Mouse (Mus musculus) midbrain, embryonic 12.5 days (tissue): ENCODE measurements at regions not wholly inside any gene's neighbourhood (a gene's known extent, or its start where the extent isn't known, plus 50 kb on each side); places are given as distances from the start of the nearest gene placed in this dataset.
"Not testable (repeated sequence)": the region's sequence is repeated elsewhere in the genome, so short reads cannot be mapped to it uniquely, and the experiment has no call there.

ENCODE experiments used
- ATAC-seq: fragments of 200-750 bp; cut with Nextera tagmentation; 2 replicates; pipeline ENCODE4 v1.8.0; 2017; ENCODE audit warnings: low read depth, moderate TSS enrichment, moderate library complexity; ENCODE audit not compliant: low FRiP score
- H3K27ac ChIP-seq: fragments of 300-500 bp; sonication (generic); replicated peaks from 2 replicates; pipeline ENCODE4 v1.5.1; 2016; ENCODE audit warnings: mild to moderate bottlenecking
- H3K27me3 ChIP-seq: fragments of 300-500 bp; sonication (generic); 2 replicates; pipeline ENCODE4 v1.6.1; 2016; ENCODE audit warnings: mild to moderate bottlenecking
- H3K36me3 ChIP-seq: fragments of 300-500 bp; sonication (generic); 2 replicates; pipeline ENCODE4 v1.6.1; 2016
- H3K4me1 ChIP-seq: fragments of 300-500 bp; sonication (generic); 2 replicates; pipeline ENCODE4 v1.6.1; 2016
- H3K4me2 ChIP-seq: fragments of 300-500 bp; sonication (generic); replicated peaks from 2 replicates; pipeline ENCODE4 v1.6.1; 2016; ENCODE audit warnings: mild to moderate bottlenecking, moderate library complexity
- H3K4me3 ChIP-seq: fragments of 300-500 bp; sonication (generic); 2 replicates; pipeline ENCODE4 v1.5.1; 2016; ENCODE audit warnings: mild to moderate bottlenecking
- H3K9ac ChIP-seq: fragments of 300-500 bp; sonication (generic); replicated peaks from 2 replicates; pipeline ENCODE4 v1.6.1; 2016; ENCODE audit warnings: mild to moderate bottlenecking, moderate library complexity
- H3K9me3 ChIP-seq: fragments of 300-500 bp; sonication (generic); 2 replicates; pipeline ENCODE4 v1.6.1; 2016; ENCODE audit warnings: mild to moderate bottlenecking
- WGBS: fragments of 180-500 bp; shearing (Covaris S2); methylation state at CpG from one replicate; pipeline ENCODE4 v1.1.7; 2016; 5-methylcytosine and 5-hydroxymethylcytosine counted together

GRCm38 (mm10) chr17:91361261-91361660 is 268.4 kb upstream of the Nrxn1 start:
- ATAC-seq = no peak
- 41% methylated on average over 1 of the region's 1 CpGs for WGBS

DNA sequence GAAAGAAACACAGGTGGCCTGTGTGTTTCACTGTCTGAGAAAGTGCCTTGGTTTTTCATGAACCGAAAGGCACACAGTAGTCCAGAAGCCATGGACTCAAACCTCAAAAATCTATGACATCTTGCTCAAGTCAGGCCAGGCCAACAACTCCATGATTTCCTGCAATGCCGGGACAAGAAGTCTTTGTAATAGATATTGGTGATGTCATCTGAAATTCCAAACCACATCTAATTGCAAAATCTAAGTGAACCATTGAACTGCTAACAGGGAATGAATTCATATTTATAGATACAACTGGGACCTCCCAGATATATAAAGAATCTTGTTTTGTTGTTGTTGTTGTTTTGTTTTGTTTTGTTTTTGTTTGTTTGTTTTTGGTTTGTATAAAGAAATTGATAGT is 259.2 kb upstream of the Nrxn1 start:
- Histone ChIP-seq H3K4me2 (no peak overlapping the region), H3K4me3 (no peak overlapping the region), H3K27ac (no peak overlapping the region), H3K9me3 (no peaks in the 10 kb centered on the region), H3K36me3 (no peaks in the 10 kb centered on the region), H3K4me1 (no peaks in the 10 kb centered on the region), H3K9ac (no peak overlapping the region), H3K27me3 (no peaks in the 10 kb centered on the region)
- WGBS = 88% methylated on average over 2 of the region's 2 CpGs
- no peak for ATAC-seq

More at GRCm38 (mm10) chr17:91361261-91361660, 268.4 kb upstream of the Nrxn1 start:
- Histone ChIP-seq H3K4me2 (no peak overlapping the region), H3K9me3 (no peaks in the 10 kb centered on the region), H3K27me3 (no peaks in the 10 kb centered on the region), H3K36me3 (no peaks in the 10 kb centered on the region), H3K4me1 (no peaks in the 10 kb centered on the region), H3K9ac (no peak overlapping the region), H3K27ac (no peak overlapping the region), H3K4me3 (no peak overlapping the region)

DNA sequence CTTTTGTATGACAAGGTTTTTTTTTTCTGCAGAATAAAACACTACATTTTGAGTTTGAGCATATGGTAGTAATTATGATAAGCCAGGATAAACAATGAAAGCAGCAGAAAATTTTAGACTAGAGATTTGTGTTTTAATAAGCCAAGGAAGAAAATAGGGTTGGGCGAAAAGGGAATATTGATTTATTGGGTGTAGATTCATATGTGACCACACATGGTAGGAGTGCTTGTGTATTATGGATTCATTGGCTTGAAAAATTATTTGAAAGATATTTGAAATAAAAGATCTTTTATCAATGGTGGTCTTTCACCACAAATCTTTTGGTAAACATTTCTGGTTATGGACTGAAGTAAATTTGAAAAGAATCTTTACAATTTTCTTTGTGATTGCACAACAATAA is 244.0 kb upstream of the Nrxn1 start:
- H3K36me3 ChIP-seq = no peaks in the 10 kb centered on the region
- H3K4me1 ChIP-seq = no peaks in the 10 kb centered on the region
- ATAC-seq = no peak
- no peaks in the 10 kb centered on the region for H3K9me3 ChIP-seq
- no peaks in the 10 kb centered on the region for H3K27me3 ChIP-seq
- 76% methylated on average over 1 of the region's 1 CpGs for WGBS
- no peak overlapping the region for H3K4me3 ChIP-seq
- no peak overlapping the region for H3K9ac ChIP-seq
- no peak overlapping the region for H3K4me2 ChIP-seq
- H3K27ac ChIP-seq = no peak overlapping the region

DNA sequence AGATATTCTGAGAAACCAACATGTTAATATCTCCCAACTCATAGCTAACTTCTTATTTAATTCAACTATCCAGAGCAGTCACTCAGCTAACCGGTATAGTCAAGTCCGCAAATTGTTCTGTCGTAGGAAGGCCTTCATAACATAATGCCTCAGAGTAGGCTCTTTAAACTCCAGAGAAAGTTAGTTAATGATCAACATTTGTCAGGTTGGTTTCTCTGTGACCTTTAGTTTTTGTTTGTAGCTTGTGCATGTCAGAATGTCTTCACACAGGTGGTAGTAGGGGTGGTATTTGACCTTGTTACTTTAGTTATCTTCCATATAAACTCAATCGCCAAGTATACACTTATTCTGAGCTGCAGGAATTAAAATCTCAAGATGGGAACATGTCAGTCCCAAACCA is 240.9 kb upstream of the Nrxn1 start:
- Histone ChIP-seq H3K4me2 (no peak overlapping the region), H3K9me3 (no peaks in the 10 kb centered on the region), H3K36me3 (no peaks in the 10 kb centered on the region), H3K4me1 (no peaks in the 10 kb centered on the region), H3K4me3 (no peak overlapping the region), H3K27ac (no peak overlapping the region), H3K9ac (no peak overlapping the region), H3K27me3 (no peaks in the 10 kb centered on the region)
- WGBS = 97% methylated on average over 4 of the region's 4 CpGs
- ATAC-seq = no peak

DNA sequence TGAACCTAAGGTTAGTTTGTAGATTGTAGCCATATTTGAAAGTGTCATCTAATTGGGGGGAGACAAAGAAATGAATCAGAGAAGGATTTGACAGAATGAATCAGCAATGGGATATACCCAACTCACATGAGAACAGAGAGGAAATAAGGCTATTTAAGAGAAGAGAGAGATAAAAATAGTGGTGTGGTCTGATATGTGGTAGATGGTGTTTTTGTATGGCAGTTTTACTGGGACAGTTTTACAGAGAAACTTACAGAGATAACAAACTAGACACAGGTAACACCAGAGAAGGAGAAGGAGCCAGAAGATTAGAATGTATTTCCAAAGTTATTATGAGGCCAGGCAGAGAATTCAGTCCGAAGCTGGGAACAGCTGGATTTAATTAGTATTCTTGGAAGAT is 240.3 kb upstream of the Nrxn1 start:
- WGBS = 69% methylated on average over 1 of the region's 1 CpGs
- H3K4me2 ChIP-seq = no peak overlapping the region
- no peak for ATAC-seq

DNA sequence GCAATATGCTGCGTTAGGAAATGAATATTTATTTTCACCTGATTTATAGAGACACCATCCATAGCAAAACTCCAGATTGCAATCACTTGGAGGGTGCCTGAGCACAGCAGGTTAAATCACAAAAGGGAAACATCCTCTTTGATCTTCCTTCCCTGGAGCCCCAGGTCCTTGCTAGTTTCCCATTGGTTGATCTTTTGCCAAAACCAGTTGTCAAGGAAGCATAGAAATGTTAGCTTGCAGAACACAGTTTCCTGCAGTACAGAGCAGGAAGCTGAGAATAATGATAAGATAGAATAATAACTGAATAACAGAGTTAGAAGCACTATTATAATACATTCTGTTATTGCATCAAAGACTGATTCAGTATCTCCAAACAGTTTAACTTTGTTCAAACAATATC is 231.5 kb upstream of the Nrxn1 start:
- Histone ChIP-seq H3K27ac (no peak overlapping the region), H3K4me1 (no peaks in the 10 kb centered on the region), H3K4me3 (no peak overlapping the region), H3K36me3 (no peaks in the 10 kb centered on the region), H3K27me3 (no peaks in the 10 kb centered on the region), H3K9ac (no peak overlapping the region), H3K9me3 (no peaks in the 10 kb centered on the region), H3K4me2 (no peak overlapping the region)
- ATAC-seq = no peak
- WGBS = 73% methylated on average over 1 of the region's 1 CpGs

More for the DNA sequence above, 240.3 kb upstream of the Nrxn1 start:
- Histone ChIP-seq H3K9ac (no peak overlapping the region), H3K36me3 (no peaks in the 10 kb centered on the region), H3K27ac (no peak overlapping the region), H3K4me3 (no peak overlapping the region), H3K4me1 (no peaks in the 10 kb centered on the region), H3K27me3 (no peaks in the 10 kb centered on the region), H3K9me3 (no peaks in the 10 kb centered on the region)

- no peak for ATAC-seq
- Histone ChIP-seq H3K4me1 (no peaks in the 10 kb centered on the region), H3K27ac (no peak overlapping the region), H3K4me2 (no peak overlapping the region), H3K27me3 (no peaks in the 10 kb centered on the region), H3K4me3 (no peak overlapping the region), H3K9ac (no peak overlapping the region), H3K9me3 (no peaks in the 10 kb centered on the region), H3K36me3 (no peaks in the 10 kb centered on the region)
These were observed 194.0 kb upstream of the Nrxn1 start for GRCm38 (mm10) chr17:91286875-91287274.

- Histone ChIP-seq H3K4me3 (no peak overlapping the region), H3K27ac (no peak overlapping the region), H3K9ac (no peak overlapping the region), H3K4me2 (no peak overlapping the region), H3K9me3 (peaks cover 4% of the 10 kb centered on the region; the same call in 1 of the 2 replicates), H3K27me3 (no peaks in the 10 kb centered on the region), H3K4me1 (no peaks in the 10 kb centered on the region), H3K36me3 (no peaks in the 10 kb centered on the region)
- ATAC-seq = no peak
- WGBS = 79% methylated on average over 1 of the region's 1 CpGs
These were observed 181.5 kb upstream of the Nrxn1 start for GRCm38 (mm10) chr17:91274378-91274777.

- 92% methylated on average over 2 of the region's 2 CpGs for WGBS
- H3K4me2 ChIP-seq = no peak overlapping the region
- H3K4me3 ChIP-seq = no peak overlapping the region
- H3K36me3 ChIP-seq = no peaks in the 10 kb centered on the region
- H3K9me3 ChIP-seq = no peaks in the 10 kb centered on the region
- H3K27ac ChIP-seq = no peak overlapping the region
- no peaks in the 10 kb centered on the region for H3K27me3 ChIP-seq
- H3K4me1 ChIP-seq = no peaks in the 10 kb centered on the region
- H3K9ac ChIP-seq = no peak overlapping the region
- ATAC-seq = no peak
These were observed 145.8 kb upstream of the Nrxn1 start for GRCm38 (mm10) chr17:91238719-91239118.

- not testable (repeated sequence) for H3K27me3 ChIP-seq, H3K4me3 ChIP-seq, H3K27ac ChIP-seq, H3K4me1 ChIP-seq, H3K9me3 ChIP-seq, H3K36me3 ChIP-seq, H3K4me2 ChIP-seq, H3K9ac ChIP-seq
- ATAC-seq = 0 out of 2 replicates have a peak, but pooled peaks have one; percentile 72
- 96% methylated on average over 14 of the region's 14 CpGs for WGBS
These were observed 143.8 kb upstream of the Nrxn1 start for GRCm38 (mm10) chr17:91236653-91237052.

GRCm38 (mm10) chr17:91226378-91226777 is 133.5 kb upstream of the Nrxn1 start:
- Histone ChIP-seq H3K9ac (no peak overlapping the region), H3K27me3 (no peaks in the 10 kb centered on the region), H3K9me3 (no peaks in the 10 kb centered on the region), H3K4me3 (no peak overlapping the region), H3K4me2 (no peak overlapping the region), H3K36me3 (no peaks in the 10 kb centered on the region), H3K4me1 (no peaks in the 10 kb centered on the region), H3K27ac (no peak overlapping the region)
- WGBS = 78% methylated on average over 5 of the region's 5 CpGs
- no peak for ATAC-seq

DNA sequence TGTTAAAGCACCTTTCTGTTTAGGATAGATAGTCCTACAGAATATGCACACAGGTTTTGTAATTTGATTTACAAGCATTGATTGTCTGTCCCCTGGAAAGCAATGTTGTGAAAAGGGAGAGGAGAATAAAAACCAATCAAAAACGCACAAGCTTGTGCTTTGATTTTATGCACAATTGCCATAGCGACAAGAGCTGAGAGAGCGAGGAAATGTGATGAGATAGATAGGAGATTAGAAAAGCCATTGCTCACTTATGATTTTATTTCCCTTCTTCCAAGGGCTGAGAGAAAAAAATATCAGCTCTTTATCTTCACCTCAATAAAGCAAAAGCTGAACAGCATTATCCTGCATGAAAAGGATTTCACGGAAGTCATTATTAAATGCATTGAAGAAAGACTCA is 133.0 kb upstream of the Nrxn1 start:
- no peak for ATAC-seq
- Histone ChIP-seq H3K27me3 (no peaks in the 10 kb centered on the region), H3K4me1 (no peaks in the 10 kb centered on the region), H3K4me3 (no peak overlapping the region), H3K9me3 (no peaks in the 10 kb centered on the region), H3K36me3 (no peaks in the 10 kb centered on the region), H3K27ac (no peak overlapping the region), H3K9ac (no peak overlapping the region), H3K4me2 (no peak overlapping the region)
- WGBS = 56% methylated on average over 4 of the region's 4 CpGs

DNA sequence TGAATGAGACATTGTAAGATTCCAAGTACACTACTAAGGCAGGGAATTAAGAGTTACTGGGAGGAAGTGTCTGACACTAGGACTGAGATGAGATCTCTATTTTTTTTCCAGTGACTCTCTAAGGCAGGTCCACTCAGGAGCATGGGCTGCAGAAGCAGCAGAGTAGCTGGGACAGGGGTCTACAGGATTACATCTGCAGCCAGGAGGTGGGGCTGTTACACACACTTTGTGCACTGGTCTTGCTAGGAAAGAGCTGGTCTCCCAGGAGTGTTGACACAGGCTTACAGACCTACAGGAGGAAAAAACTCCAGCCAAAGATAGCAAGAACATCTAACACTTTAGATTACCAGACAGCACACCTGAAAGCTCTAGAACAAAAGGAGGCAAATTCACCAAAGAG is 123.6 kb upstream of the Nrxn1 start:
- Histone ChIP-seq H3K9me3 (no peaks in the 10 kb centered on the region), H3K4me3 (no peak overlapping the region), H3K27ac (no peak overlapping the region), H3K27me3 (no peaks in the 10 kb centered on the region), H3K9ac (no peak overlapping the region), H3K4me1 (no peaks in the 10 kb centered on the region), H3K36me3 (no peaks in the 10 kb centered on the region), H3K4me2 (no peak overlapping the region)
- ATAC-seq = no peak
